Mouse (Mus musculus) embryo, embryonic 9.5 days (tissue): ENCODE data around the gene Ghrh.

Experiments
- DNase-seq: peaks from one replicate; pipeline ENCODE4 v3.0.0-alpha.2; 2017; ENCODE audit errors: extremely low spot score

Gene Ghrh

GRCm38 (mm10) chr2:157349121-157349778 is 1.9 kb upstream of the Ghrh start:
- DNase-seq: no peak

- DNase-seq: no peak
Measured at GRCm38 (mm10) chr2:157343337-157343736, 4.0 kb downstream of the Ghrh start.

- no peak for DNase-seq
Measured at GRCm38 (mm10) chr2:157342328-157342926, 4.9 kb downstream of the Ghrh start.

DNA sequence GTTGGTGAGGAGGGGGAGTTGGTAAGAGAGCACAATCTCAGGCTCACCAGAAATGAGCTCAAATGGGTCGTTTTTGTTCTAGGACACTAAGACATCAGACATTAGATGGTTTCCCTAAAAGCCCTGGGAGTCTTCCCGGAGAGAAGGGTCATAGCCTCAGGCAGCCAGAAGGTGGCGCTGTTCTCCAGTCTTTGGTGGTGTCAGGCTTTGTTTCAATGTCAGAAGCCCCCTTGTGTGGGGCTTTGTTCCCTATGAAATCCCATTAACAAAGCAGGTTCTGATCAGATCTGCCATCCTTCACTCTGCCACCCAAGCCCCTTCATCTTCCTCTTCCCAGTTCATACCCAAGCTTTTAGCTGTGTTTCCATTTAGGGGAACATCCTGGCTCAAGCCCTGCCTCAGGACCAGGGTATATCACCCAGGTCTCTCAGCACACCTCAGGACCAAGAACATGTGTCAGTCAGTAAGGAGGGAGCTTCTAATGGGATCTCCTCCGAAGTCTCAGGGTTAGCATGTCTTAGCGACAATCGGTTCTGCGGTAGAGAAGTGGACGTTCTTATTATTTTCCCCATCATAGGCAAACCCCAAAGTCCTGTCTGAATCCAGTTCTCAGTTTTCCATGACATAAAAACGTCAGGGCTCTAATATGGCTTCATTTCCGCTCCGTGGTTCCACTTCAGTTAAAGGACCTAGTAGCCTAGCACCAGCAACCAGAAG is 5.6 kb downstream of the Ghrh start:
- DNase-seq: peak; percentile 86

DNA sequence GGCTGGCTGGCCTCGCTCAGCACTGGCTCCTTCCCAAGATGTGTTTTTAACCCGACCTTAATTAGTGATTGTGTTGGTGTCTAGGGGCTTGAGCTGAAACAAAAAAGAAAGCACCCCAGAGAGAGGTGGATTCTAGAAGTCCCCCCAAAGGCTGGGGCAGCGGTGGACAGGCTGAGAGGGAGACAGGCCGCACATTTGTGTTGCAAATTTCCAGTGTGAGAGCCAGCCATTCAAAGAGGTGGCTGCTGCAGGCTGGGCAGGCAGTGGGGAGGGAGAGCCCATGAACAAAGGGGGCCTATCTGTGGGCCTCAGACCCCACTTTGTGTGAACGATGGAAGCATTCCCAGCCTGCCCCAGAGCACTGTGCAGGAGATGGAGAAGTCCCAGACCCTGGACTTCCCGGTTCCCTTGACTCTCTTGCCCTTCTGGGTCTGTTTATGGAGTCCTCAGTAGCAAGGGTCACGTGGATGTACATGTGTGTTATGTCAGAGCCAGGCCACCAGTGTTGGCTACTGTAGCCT is 7.0 kb downstream of the Ghrh start:
- no peak for DNase-seq

DNA sequence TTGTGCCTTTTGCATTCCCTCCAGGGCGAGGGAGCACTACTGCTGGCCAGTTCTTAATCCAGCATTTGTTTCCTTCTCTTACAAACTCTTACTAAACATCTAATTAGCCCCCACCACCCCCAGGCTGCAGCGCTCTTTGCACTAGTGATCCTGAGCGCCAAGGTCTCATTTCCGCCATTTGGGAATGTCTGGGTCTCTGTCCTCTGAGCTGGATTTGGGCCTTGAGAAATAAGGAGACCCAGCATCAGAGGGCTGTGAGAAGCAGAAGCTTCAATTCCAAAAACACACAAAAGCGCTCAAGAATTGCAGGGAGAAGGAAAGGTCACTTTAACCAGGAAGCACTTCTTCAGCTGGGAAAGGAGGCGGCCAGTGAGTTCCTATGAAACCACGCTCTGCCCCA is 7.8 kb downstream of the Ghrh start:
- DNase-seq: no peak

- DNase-seq: peak; percentile 76
Measured at GRCm38 (mm10) chr2:157338663-157339062, 8.6 kb downstream of the Ghrh start.

GRCm38 (mm10) chr2:157332059-157332458 is 15.2 kb downstream of the Ghrh start:
- no peak for DNase-seq

- peak; percentile 52 for DNase-seq
Measured at GRCm38 (mm10) chr2:157328570-157328969, 18.7 kb downstream of the Ghrh start.

GRCm38 (mm10) chr2:157328106-157328505 is 19.2 kb downstream of the Ghrh start:
- no peak for DNase-seq

DNA sequence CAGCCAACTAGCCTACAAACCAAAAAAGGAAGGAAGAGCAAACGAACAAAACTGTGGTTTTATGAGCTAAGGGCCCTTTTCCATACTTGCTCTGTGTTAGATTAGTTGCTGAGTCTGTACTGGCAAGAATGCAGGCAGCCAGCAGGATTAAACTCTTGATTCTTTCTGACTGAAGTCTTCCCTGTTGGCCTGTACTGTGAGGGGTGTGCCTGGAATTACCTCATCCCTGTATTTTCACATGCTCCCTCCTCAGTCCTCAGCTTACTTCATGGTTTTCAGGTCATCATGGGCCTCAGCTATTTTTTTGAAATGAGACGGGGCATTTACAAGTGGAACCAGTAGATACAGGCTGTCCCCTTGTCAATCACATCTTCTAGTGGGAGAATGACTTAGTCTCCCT is 22.1 kb downstream of the Ghrh start:
- DNase-seq: no peak

GRCm38 (mm10) chr2:157322029-157322766 is 25.1 kb downstream of the Ghrh start:
- DNase-seq: no peak

DNA sequence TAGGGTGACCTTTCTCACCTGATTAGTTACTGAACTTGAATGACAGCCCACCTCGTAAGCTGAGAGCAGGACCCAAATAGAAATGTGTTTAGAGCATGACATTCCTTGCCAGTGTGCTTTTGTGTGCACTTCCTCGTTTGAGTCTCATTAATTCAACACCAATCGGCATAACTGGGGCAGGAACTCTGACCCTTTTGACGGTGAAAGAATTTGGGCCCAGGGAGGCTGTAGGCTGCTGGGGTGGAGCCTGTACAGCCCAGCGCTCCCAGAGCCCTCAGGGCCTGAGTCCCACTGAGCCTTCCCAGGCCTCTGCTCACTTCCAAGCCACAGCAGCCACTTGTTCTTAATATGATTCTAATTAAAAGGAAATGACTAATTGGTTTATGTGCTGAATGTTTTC is 26.4 kb downstream of the Ghrh start:
- DNase-seq: no peak

DNA sequence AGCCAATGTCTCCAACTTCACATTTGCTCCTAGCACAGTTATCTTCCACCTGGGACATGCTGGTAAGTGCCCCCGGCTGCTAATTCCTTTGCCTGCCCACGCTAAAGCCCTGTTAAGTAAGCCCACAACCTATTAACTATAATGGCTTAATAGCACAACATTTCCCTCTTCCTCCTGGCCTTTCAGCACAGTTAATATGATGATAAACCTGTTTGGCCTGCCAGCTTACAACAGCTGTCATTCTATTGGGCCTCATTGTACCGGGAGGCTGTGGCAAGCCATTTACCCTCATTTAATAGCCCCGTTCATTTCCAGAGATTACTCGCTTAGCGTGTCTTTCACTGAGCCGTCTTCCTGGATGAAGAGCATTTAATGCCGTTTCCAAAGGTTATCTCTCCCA is 27.2 kb downstream of the Ghrh start:
- no peak for DNase-seq

DNA sequence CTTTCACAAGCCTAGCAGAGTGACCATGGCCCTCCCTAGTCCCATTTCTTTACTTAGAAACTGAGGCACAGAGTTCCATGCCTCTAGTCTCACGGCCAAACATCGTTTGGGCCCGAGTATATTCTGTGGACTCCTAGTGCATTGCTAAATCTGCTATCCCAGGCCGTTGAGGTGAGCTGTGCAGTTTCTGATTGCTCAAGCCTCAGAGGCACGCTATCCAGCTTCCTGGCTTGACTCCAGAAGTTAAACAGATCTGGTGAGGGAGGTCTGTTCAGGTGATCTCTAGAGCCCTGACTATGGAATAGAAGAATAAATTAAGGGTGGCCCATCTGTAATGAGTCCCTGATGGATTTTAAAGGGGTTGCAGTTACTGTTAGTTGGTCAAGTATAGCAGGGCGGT is 30.1 kb downstream of the Ghrh start:
- no peak for DNase-seq

GRCm38 (mm10) chr2:157316358-157316933 is 30.9 kb downstream of the Ghrh start:
- no peak for DNase-seq

DNA sequence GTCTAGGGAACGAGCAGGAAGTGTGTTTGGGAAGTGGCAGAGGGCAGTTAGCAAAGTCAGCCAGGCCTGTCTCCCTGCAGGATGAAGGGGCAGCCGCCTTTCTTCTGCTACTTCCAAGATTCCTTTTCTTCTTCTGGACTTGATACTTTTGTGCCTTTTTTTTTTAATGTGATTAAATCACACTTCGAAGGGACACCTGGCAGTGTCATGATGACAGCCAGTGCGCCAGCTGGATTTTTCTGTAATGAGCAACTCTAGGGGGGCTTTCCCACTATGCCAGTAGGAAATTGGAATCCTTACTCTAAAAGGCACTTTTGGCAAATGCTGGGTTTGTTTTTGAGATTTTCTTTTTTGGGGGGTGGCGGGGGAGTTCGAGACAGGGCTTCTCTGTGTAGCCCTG is 31.8 kb downstream of the Ghrh start:
- no peak for DNase-seq

GRCm38 (mm10) chr2:157314310-157314709 is 33.0 kb downstream of the Ghrh start:
- no peak for DNase-seq

DNA sequence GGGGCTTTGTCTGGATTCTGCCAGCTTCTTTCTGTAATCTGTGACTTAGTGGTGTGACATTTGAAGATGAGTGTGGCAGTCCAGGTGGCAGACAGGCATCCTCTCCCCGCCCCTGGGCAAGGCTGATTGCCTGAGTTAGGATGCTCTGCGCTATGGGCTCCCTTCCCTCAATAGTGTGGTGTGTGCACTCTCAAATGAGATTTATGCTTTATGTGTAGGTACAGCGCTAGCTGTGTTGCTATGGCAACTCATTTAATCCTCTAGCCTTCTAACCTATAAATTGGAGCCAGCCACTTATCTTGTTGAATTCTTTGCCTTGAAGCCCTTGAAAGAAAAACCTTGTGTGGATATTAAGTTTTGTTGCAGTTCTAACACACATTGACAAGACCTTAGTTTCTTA is 33.6 kb downstream of the Ghrh start:
- DNase-seq: no peak

- no peak for DNase-seq
Measured at GRCm38 (mm10) chr2:157310963-157311637, 36.2 kb downstream of the Ghrh start.

DNA sequence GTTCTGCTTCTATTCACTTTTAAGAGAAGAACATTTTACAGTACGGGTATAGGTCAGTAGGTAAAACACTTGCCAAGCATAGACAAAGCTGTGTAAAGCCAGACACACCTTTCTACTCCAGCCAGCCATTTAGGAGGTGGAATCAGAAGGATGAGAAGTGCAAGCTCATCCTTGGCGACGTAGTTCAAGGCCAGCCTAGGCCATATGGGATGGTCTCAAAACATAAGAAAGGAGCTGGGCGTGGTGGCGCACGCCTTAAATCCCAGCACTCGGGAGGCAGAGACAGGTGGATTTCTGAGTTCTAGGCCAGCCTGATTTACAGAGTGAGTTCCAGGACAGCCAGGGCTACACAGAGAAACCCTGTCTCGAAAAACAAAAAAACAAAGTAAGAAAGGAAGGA is 37.7 kb downstream of the Ghrh start:
- DNase-seq: no peak
